Mouse (Mus musculus) v-Abl transformed pro-B cells (cell line): ENCODE measurements around the gene Hist1h4h.

ENCODE experiments used
- in situ Hi-C, 2 experiments: fragments of 400-800 bp; cut with MboI; formaldehyde crosslinking; loops; one replicate each; pipeline ENCODE4 v1.15.1; 2025; ENCODE audit not compliant: unreplicated experiment in 2 of 2

The Hist1h4h gene

GRCm38 (mm10) chr13:23571504-23572217, 40.8 kb downstream of the Hist1h4h start:
- in situ Hi-C loops: loop anchor here in 1 of 2 experiments (25.0 kb wide), 1 partner anchor 841 kb away; no protein-coding TSS in a partner anchor

- in situ Hi-C loops: loop anchor here in 1 of 2 experiments (25.0 kb wide), 1 partner anchor 840 kb away; no protein-coding TSS in a partner anchor
Measured at GRCm38 (mm10) chr13:23572218-23573033, 41.6 kb downstream of the Hist1h4h start.

DNA sequence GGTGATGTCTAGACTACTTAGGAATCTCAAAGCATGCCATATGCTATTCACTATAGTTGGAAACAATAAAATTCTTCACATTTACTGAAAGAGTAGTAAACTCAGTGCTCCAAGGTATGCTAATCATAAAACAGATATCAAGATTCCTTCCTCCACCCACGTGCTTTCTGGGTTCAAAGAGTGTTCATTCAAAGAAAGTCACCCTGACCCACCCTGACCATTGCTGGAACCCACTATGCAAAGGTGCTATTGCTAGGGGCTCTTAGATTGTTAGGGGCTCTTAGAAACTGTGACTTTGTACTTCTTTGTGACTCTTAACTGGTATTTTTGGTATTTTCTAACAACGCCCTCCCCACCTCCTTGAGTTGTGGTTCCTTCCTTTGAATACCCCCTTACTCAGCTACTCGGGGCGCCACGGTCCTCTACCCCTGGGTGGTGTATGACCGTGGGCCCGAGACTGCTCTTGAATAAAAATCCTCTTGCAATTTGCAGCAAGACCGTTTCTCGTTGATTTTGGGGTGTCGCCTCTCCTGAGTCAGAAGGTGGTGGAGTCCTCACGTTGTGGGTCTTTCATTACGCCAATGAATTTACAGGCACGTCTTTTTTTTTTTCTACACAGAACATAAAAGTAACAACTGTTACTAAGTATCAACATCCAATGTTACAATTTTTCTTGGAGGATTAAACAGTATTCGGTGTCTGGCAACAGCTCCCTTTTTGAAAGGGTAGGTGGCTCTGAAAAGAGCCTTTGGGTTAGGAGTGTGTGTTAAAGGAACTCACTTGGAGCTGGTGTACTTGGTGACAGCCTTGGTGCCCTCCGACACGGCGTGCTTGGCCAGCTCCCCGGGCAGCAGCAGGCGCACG, 42.4 kb downstream of the Hist1h4h start:
- in situ Hi-C loops: loop anchor here in 1 of 2 experiments (25.0 kb wide), 1 partner anchor 839 kb away; no protein-coding TSS in a partner anchor

DNA sequence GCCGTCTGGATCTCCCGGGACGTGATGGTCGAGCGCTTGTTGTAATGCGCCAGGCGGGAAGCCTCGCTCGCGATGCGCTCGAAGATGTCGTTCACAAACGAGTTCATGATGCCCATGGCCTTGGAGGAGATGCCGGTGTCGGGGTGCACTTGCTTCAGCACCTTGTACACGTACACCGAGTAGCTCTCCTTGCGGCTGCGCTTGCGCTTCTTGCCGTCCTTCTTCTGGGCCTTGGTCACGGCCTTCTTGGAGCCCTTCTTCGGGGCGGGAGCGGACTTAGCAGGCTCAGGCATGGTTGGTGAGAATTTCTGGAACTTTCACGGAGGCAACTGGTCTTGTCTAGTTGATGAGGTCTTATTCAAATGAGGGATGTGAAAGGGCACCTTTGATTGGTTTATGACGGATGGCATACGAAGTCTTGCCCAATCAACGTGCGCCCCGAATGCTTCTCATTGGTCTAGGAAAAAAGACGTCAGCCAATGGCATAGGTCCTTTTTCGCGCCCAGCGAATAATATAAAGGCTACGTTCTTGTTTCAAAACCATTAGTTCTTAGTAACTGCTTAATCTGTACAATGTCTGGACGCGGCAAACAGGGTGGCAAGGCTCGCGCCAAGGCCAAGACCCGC, 43.2 kb downstream of the Hist1h4h start, which contains the start of the genes Hist1h2bf and Hist1h2ad:
TSS of gene Hist1h2bf (minus strand) at position 299 of the 627 bp plus-strand sequence.
TSS of gene Hist1h2ad (plus strand) at position 484 of the 627 bp plus-strand sequence.
- in situ Hi-C loops: loop anchor here in 1 of 2 experiments (25.0 kb wide), 1 partner anchor 838 kb away; no protein-coding TSS in a partner anchor

- in situ Hi-C loops: loop anchor here (25.0 kb wide), 3 partner anchors 338 to 1787 kb away; partner anchors contain the start of genes Hist1h1b (in 1 of the 2), Hist1h2an (in 1 of the 2), Hist1h2bp (in 1 of the 2) and Hist1h3i (in 1 of the 2)
Measured at GRCm38 (mm10) chr13:23574546-23575170, 43.8 kb downstream of the Hist1h4h start.

GRCm38 (mm10) chr13:23575271-23575851, 44.5 kb downstream of the Hist1h4h start, which contains the start of gene Hist1h3d:
TSS of gene Hist1h3d (plus strand) at chr13:23575763.
- in situ Hi-C loops: loop anchor here (25.0 kb wide), 2 partner anchors 337 to 1788 kb away; partner anchors contain the start of genes Hist1h1b (in 1 of the 2), Hist1h2an (in 1 of the 2), Hist1h2bp (in 1 of the 2) and Hist1h3i (in 1 of the 2)

- in situ Hi-C loops: loop anchor here (25.0 kb wide), 2 partner anchors 336 to 1789 kb away; partner anchors contain the start of genes Hist1h1b (in 1 of the 2), Hist1h2an (in 1 of the 2), Hist1h2bp (in 1 of the 2) and Hist1h3i (in 1 of the 2)
Measured at GRCm38 (mm10) chr13:23575864-23576313, 45.0 kb downstream of the Hist1h4h start.

GRCm38 (mm10) chr13:23576351-23576881, 45.6 kb downstream of the Hist1h4h start:
- in situ Hi-C loops: loop anchor here (25.0 kb wide), 2 partner anchors 336 to 1789 kb away; partner anchors contain the start of genes Hist1h1b (in 1 of the 2), Hist1h2an (in 1 of the 2), Hist1h2bp (in 1 of the 2) and Hist1h3i (in 1 of the 2)

GRCm38 (mm10) chr13:23576906-23577639, 46.2 kb downstream of the Hist1h4h start:
- in situ Hi-C loops: loop anchor here (25.0 kb wide), 2 partner anchors 335 to 1790 kb away; partner anchors contain the start of genes Hist1h1b (in 1 of the 2), Hist1h2an (in 1 of the 2), Hist1h2bp (in 1 of the 2) and Hist1h3i (in 1 of the 2)

GRCm38 (mm10) chr13:23577835-23578234, 47.0 kb downstream of the Hist1h4h start:
- in situ Hi-C loops: loop anchor here (25.0 kb wide), 2 partner anchors 334 to 1791 kb away; partner anchors contain the start of genes Hist1h1b (in 1 of the 2), Hist1h2an (in 1 of the 2), Hist1h2bp (in 1 of the 2) and Hist1h3i (in 1 of the 2)
